Mouse (Mus musculus) forebrain, embryonic 11.5 days (tissue): ENCODE data around the gene Med9. TPM values are rescaled to one million over a fixed set of nuclear protein-coding genes. Genes with fewer than 3 reads are reported as not detected.

Experiments used
- ATAC-seq: fragments of 200-750 bp; cut with Nextera tagmentation; replicated peaks from 2 replicates; pipeline ENCODE4 v1.8.0; 2017; ENCODE audit warnings: moderate TSS enrichment; ENCODE audit not compliant: low FRiP score
- DNase-seq: peaks from one replicate; pipeline ENCODE4 v3.0.0-alpha.2; 2017; ENCODE audit warnings: low spot score
- H3K27ac ChIP-seq: fragments of 300-500 bp; sonication (generic); 2 replicates; pipeline ENCODE4 v1.5.1; 2014; ENCODE audit warnings: low read depth, low read length
- H3K27me3 ChIP-seq: fragments of 300-500 bp; sonication (generic); 2 replicates; pipeline ENCODE4 v1.6.1; 2014; ENCODE audit warnings: mild to moderate bottlenecking, low read length, mixed read lengths; ENCODE audit not compliant: control insufficient read depth, insufficient read depth
- H3K36me3 ChIP-seq: fragments of 300-500 bp; sonication (generic); 2 replicates; pipeline ENCODE4 v1.6.1; 2014; ENCODE audit warnings: mild to moderate bottlenecking, low read length, moderate library complexity, mixed read lengths; ENCODE audit not compliant: control insufficient read depth, insufficient read depth
- H3K4me1 ChIP-seq: fragments of 300-500 bp; sonication (generic); replicated peaks from 2 replicates; pipeline ENCODE4 v1.6.1; 2014; ENCODE audit warnings: low read length, mixed read lengths; ENCODE audit not compliant: control insufficient read depth, insufficient read depth
- H3K4me2 ChIP-seq: fragments of 300-500 bp; sonication (generic); 2 replicates; pipeline ENCODE4 v1.6.1; 2014; ENCODE audit warnings: low read depth, mild to moderate bottlenecking, low read length, moderate library complexity, mixed read lengths; ENCODE audit not compliant: severe bottlenecking
- H3K4me3 ChIP-seq: fragments of 300-500 bp; sonication (generic); 2 replicates; pipeline ENCODE4 v1.5.1; 2014; ENCODE audit warnings: low read depth, low read length
- H3K9ac ChIP-seq: fragments of 300-500 bp; sonication (generic); 2 replicates; pipeline ENCODE4 v1.6.1; 2014; ENCODE audit warnings: low read length
- H3K9me3 ChIP-seq: fragments of 300-500 bp; sonication (generic); 2 replicates; pipeline ENCODE4 v1.6.1; 2016; ENCODE audit warnings: low read length, mixed read lengths; ENCODE audit not compliant: control insufficient read depth
- WGBS: fragments of 180-500 bp; shearing (Covaris S2); extraction: QIAGEN DNeasy Blood & Tissue Kit; methylation state at CpG from one replicate; pipeline ENCODE4 v1.1.7; 2014; 5-methylcytosine and 5-hydroxymethylcytosine counted together
- polyA plus RNA-seq: library from polyadenylated mRNA; unstranded; fragments of >200 nt; fragmentation: Nextera tagmentation; extraction: Ambion mirVana; gene quantifications from 2 replicates; pipeline ENCODE4 v1.2.1, GENCODE M21; 2014

Gene Med9
- polyA plus RNA-seq, 1 experiment from 2014 or later = 51.3 TPM

DNA sequence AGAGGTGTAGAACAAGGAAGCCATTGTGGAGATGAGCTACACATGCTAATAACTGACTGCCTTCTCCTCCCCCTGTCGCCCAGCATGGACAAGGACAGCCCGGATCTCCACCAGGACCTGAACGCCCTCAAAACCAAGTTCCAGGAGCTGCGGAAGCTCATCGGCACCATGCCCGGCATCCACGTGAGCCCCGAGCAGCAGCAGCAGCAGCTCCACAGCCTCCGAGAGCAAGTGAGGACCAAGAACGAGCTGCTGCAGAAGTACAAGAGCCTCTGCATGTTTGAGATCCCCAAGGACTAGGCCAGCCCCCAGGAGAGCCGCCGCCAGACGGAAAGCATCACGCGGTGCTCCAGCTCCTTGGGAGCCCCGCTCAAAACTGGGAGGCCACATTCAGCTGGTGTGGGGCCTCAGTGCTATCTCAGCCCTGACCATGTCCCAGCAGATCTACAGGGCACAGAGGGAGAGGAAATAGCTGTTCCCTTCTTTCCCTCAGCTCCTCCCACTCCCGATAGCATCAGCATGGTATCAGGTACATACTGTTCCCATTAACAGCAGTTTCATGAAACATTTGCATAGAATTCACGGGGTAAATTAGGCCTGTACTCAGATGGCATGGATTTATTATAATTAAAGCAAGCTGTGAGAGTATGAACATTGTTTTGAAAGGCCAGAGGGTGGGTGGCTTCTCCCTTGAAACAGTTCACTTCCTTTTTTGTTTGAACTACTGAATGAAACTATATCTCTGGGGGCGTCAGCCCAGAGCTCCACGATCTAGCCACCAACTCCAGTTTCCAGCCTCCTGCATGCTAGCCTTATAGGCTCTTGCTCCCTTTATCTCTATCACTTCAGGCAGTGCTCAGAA is 12.7 kb downstream of the Med9 start:
- ATAC-seq = no peak
- Histone ChIP-seq H3K4me2 (no peak overlapping the region), H3K27ac (no peak overlapping the region)

DNA sequence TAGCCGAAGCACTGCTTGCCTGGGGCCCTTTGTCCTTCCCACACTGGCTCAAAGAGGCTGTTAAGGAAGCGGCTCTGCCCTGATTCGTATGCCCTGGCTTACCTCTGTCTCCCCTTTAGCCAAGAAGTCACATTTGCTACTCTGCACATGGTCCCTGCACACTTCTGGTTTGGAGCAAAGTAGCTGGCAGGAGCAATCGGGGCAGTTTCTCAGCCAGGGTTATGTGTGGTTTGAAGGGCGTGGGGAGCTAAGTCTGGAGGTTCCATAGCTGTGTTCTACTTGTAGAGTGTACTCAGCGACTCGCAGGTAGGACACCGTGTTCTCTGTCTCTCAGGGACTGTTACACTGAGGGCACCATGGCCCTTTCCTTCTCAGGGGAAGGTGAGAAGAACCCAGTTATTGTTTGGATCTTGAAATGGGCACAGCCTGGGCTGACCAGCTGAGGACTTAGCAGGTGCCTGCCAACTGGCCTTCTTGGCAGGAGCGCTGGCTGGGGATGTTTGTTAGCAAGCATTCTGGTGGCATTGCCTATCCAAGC is 13.4 kb downstream of the Med9 start:
- H3K27ac ChIP-seq = no peak overlapping the region
- ATAC-seq (no peak), DNase-seq (no peak)
- 81% methylated on average over 9 of the region's 9 CpGs for WGBS
- H3K4me3 ChIP-seq = no peak overlapping the region
- no peak overlapping the region for H3K9ac ChIP-seq
- no peaks in the 10 kb centered on the region for H3K36me3 ChIP-seq
- H3K4me2 ChIP-seq = no peak overlapping the region
- H3K27me3 ChIP-seq = peaks cover 17% of the 10 kb centered on the region
- no peaks in the 10 kb centered on the region for H3K9me3 ChIP-seq
- H3K4me1 ChIP-seq = peaks cover 15% of the 10 kb centered on the region

More for the DNA sequence above, 12.7 kb downstream of the Med9 start:
- no peaks in the 10 kb centered on the region for H3K9me3 ChIP-seq
- no peak overlapping the region for H3K4me3 ChIP-seq
- H3K27me3 ChIP-seq = peaks cover 17% of the 10 kb centered on the region
- no peak overlapping the region for H3K9ac ChIP-seq
- peaks cover 15% of the 10 kb centered on the region for H3K4me1 ChIP-seq
- no peak for DNase-seq
- WGBS = 85% methylated on average over 20 of the region's 20 CpGs
- no peaks in the 10 kb centered on the region for H3K36me3 ChIP-seq

DNA sequence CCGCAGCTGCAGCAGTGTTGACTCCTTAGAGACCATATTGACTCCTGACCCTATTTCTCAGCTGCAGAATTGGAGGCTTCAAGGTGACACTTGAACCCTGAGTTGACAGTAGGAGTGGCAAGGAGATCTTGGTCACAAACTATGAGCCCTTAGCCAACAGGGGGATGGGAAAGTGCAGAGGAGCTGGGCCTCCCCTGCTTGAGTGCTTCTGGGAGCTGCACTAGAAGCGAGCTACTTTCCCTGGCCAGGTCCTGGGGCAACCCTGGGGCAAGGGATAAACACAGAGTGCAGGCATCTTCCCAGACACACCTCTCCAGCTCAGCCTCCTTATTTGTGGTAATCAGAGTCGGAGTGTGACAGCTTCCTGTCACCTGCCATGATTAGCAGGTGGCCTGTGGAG is 14.6 kb downstream of the Med9 start:
- H3K27me3 ChIP-seq = peaks cover 17% of the 10 kb centered on the region

DNA sequence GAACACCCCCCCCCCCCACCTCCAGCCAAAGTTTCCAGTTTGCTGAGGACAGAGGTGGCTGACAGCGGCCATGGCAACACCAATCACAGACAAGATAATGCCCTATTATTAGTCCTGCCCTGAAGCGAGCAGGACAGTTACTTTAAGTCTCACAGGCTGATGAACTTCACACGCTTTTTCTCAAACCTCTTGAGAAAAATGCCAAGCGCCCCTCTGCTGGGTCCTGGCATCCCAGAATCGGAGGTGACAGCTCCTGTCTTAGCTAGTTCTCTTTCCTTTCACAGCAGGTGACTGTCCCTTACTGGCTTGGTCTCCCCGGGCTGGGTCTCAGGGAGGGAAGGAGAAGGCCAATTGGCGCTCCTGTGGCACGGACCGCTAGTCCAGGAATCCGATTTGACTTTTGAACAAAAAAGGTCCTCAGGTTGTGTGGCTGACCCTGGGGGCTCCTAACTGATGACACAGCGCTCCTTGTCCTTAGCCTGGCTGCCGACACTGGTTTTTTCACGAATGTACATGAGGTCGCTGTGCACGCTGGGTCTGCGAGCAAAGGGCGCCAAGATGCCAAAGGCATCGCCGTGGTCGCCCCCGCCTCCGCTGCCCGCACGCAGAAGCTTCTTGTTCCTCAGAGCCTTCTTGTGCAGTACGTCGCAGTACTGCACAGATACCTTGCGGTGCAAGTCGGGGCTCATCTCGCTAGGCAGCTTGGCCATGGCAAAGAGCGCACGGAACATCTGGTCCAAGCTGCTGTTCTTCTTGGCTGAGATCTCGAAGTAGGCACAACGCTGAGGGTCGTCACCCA is 15.6 kb downstream of the Med9 start:
- ATAC-seq (no peak), DNase-seq (peak; percentile 64)
- Histone ChIP-seq H3K36me3 (no peaks in the 10 kb centered on the region), H3K4me3 (peak overlapping the region; percentile 39), H3K27ac (no peak overlapping the region), H3K4me2 (peak overlapping the region; percentile 80), H3K9ac (peak overlapping the region; percentile 47), H3K27me3 (peaks cover 17% of the 10 kb centered on the region), H3K9me3 (no peaks in the 10 kb centered on the region), H3K4me1 (peaks cover 15% of the 10 kb centered on the region)
- WGBS = 5% methylated on average over 34 of the region's 34 CpGs

More for the DNA sequence above, 14.6 kb downstream of the Med9 start:
- Histone ChIP-seq H3K36me3 (no peaks in the 10 kb centered on the region), H3K9ac (no peak overlapping the region; the same call in 1 of the 2 replicates), H3K9me3 (no peaks in the 10 kb centered on the region), H3K27ac (no peak overlapping the region), H3K4me2 (no peak overlapping the region), H3K4me1 (peaks cover 15% of the 10 kb centered on the region), H3K4me3 (no peak overlapping the region)
- ATAC-seq (no peak), DNase-seq (no peak)
- WGBS = 83% methylated on average over 3 of the region's 3 CpGs

DNA sequence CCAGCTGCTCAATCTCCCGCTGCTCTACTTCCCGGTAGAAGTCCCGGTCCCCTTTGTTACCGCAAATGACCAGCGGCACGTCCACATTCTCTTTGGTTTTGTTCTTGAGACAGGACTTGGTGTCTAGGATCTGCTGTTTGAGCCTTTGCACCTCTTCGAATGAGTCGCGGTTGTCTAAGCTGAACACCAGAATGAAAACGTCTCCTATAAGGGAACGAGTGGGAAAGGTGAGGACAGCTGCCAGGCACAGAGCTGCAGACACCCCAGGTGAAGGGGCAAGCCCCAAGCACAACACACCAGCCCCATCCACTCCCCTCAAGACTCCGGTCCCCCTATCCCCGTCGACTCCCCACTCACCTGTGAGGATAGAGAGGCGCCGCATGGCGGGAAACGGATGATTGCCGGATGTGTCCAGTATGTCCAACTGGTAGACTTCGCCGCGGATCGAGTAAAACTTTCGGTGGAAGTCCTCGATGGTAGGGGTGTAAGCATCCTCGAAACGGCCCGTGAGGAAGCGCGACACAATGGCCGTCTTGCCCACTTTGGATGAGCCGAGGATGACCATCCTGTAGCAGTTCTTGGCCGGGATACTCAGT is 16.3 kb downstream of the Med9 start:
- peak overlapping the region; percentile 80 for H3K4me2 ChIP-seq
- 2% methylated on average over 33 of the region's 33 CpGs for WGBS
- DNase-seq (peak; percentile 63), ATAC-seq (no peak)
- no peaks in the 10 kb centered on the region for H3K9me3 ChIP-seq
- peak overlapping the region; percentile 39 for H3K4me3 ChIP-seq
- H3K4me1 ChIP-seq = peaks cover 15% of the 10 kb centered on the region
- no peaks in the 10 kb centered on the region for H3K36me3 ChIP-seq
- H3K9ac ChIP-seq = peak overlapping the region; percentile 47
- H3K27me3 ChIP-seq = peaks cover 17% of the 10 kb centered on the region
- H3K27ac ChIP-seq = no peak overlapping the region

DNA sequence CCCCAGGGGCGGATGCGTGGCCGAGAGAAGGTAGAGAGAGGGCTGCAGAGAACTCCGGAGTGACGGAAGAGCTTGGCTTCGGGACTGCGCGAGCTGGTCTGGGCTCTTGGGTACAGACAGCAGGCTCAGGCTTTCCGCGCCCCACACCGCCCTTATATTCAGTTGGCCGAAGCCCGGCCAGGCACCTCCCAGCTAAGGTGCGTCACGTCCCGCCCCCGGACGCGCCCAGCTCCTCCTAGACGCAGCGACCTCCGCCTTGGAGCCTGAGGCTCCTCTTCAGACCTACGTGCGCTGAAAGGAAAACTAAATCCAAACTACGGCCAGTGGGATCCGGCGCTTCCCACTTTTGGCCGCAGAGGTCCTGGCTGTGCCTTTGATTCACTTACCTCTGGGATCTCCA is 16.8 kb downstream of the Med9 start, which contains the start of gene Rasd1:
Gene Rasd1 (minus strand): TSS at position 127 of the 400 bp plus-strand sequence.
- peak within 1 kb of the TSS; percentile 80 for H3K4me2 ChIP-seq
- ATAC-seq = peak; percentile 73
- DNase-seq = peak; percentile 83
- H3K9me3 ChIP-seq = no peaks in the 10 kb centered on the region
- no peak within 1 kb of the TSS for H3K27ac ChIP-seq
- peak within 1 kb of the TSS; percentile 39 for H3K4me3 ChIP-seq
- 0% methylated on average over 28 of the region's 28 CpGs for WGBS
- H3K27me3 ChIP-seq = peaks cover 17% of the 10 kb centered on the region
- H3K4me1 ChIP-seq = peaks cover 15% of the 10 kb centered on the region
- no peaks in the 10 kb centered on the region for H3K36me3 ChIP-seq
- peak within 1 kb of the TSS; percentile 47 for H3K9ac ChIP-seq

DNA sequence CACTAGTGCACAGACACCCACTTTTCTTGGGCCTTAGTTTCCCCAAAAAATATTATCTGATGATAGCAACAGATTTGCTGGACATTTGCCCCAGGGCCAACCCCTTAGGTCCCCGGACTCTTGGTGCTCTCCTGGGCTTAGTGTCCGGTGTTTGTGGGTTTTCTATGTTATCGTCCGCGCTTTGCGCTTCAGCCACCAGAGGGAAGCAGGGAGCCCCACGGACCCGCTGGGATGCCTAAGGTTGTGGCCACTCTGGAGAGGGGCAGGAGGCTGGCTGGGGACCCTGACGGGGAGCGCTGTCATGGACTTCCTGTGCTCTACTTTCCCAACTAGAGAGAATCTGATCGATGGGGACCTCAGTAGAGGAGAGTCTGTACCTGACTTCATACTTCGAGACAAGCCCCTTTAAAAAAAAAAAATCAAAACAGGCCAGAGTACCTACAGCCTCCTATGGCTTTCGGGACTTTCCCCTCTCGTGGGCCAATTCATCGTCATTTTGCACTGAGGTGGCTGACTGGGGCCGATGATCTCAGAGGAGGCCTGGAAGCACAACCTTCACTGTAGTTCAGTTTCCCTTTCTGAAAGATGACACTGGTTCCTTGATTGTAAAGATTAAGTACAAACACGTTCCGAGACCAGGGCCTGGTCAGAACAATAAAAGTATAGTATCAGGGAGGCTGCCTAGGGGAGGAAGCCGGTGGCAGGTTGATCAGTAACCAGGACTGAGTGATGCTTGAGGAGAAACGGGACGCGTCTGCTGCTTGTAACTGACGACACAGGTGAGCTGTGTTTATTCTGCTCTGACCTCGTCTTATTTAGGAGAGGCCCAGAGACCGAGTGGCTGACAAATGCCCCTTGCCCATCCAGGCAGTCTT is 17.5 kb downstream of the Med9 start:
- peak; percentile 88 for DNase-seq
- H3K27ac ChIP-seq = no peak overlapping the region
- H3K9me3 ChIP-seq = no peaks in the 10 kb centered on the region
- WGBS = 34% methylated on average over 25 of the region's 25 CpGs
- peaks cover 15% of the 10 kb centered on the region for H3K4me1 ChIP-seq
- peak overlapping the region; percentile 39 for H3K4me3 ChIP-seq
- peaks cover 17% of the 10 kb centered on the region for H3K27me3 ChIP-seq
- no peaks in the 10 kb centered on the region for H3K36me3 ChIP-seq
- H3K4me2 ChIP-seq = peak overlapping the region; percentile 80
- peak; percentile 87 for ATAC-seq
- peak overlapping the region; percentile 47 for H3K9ac ChIP-seq
